Mouse (Mus musculus): Measurements from ENCODE around the gene Banf2.

DNA sequence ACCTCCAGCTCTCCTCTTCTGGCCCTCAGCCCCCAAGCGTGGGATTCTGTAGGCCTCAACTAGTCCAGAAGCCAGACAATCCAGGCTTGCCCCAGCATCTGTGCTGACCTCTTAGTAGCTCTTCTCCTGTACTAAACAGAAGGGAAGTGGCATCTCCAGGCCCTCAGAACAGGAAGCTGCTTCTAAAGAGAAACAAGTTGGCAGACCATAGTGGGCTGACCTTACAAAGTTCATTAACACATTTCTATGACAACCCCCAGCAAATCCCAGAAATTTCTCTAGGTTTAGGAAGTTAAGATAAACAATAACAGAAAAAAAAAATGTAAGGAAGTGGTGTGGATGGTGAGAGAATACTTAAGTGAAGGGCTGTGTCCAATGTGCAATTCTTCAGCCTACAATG lies 23.8 kb upstream of the Banf2 start:
- TF ChIP-seq CTCF (conservative IDR thresholded peaks at IDR 0.05; ENCODE audit: insufficient read depth, insufficient read length, low read depth, low read length) (no peak), POLR2A (IDR thresholded peaks at IDR 0.05; ENCODE audit: low read depth, low read length) (no peak)
